Mouse (Mus musculus) spleen, postnatal 10 days (tissue): ENCODE results near the gene Gclc.
"Not testable (repeated sequence)": the region's sequence is repeated elsewhere in the genome, so short reads cannot be mapped to it uniquely, and the experiment has no call there.

Experiments used
- DNase-seq, 2 experiments: peaks; one replicate each; pipeline ENCODE4 v3.0.0; 2021 to 2022; ENCODE audit warnings: low spot score in 2 of 2

Gene Gclc

GRCm38 (mm10) chr9:77746315-77746714 lies 8.0 kb upstream of the Gclc start:
- DNase-seq, result no peak

- DNase-seq, result not testable (repeated sequence)
These were observed 6.0 kb upstream of the Gclc start for GRCm38 (mm10) chr9:77748292-77748691.

GRCm38 (mm10) chr9:77750133-77751060 lies 3.9 kb upstream of the Gclc start:
- DNase-seq, result peak; percentile 96

- peak in 1 of 2 experiments; percentile 58 for DNase-seq
These were observed 3.2 kb upstream of the Gclc start for GRCm38 (mm10) chr9:77751091-77751521.

GRCm38 (mm10) chr9:77754728-77755402 lies 530 bp downstream of the Gclc start:
- peak in 1 of 2 experiments; percentile 71 for DNase-seq

- DNase-seq, result no peak
These were observed 1.1 kb downstream of the Gclc start for GRCm38 (mm10) chr9:77755403-77755784.

GRCm38 (mm10) chr9:77756076-77756475 lies 1.7 kb downstream of the Gclc start:
- DNase-seq, result peak in 1 of 2 experiments; percentile 20

- DNase-seq, result peak in 1 of 2 experiments; percentile 38
These were observed 3.0 kb downstream of the Gclc start for GRCm38 (mm10) chr9:77757331-77757730.

GRCm38 (mm10) chr9:77758481-77758880 lies 4.1 kb downstream of the Gclc start:
- DNase-seq, result no peak

- no peak for DNase-seq
These were observed 4.8 kb downstream of the Gclc start for GRCm38 (mm10) chr9:77759111-77759510.

- no peak for DNase-seq
These were observed 5.4 kb downstream of the Gclc start for GRCm38 (mm10) chr9:77759756-77760155.

- no peak for DNase-seq
These were observed 11.9 kb downstream of the Gclc start for GRCm38 (mm10) chr9:77766218-77766617.

GRCm38 (mm10) chr9:77766767-77767166 lies 12.4 kb downstream of the Gclc start:
- no peak for DNase-seq

GRCm38 (mm10) chr9:77770909-77771308 lies 16.6 kb downstream of the Gclc start:
- no peak for DNase-seq

- no peak for DNase-seq
These were observed 17.0 kb downstream of the Gclc start for GRCm38 (mm10) chr9:77771330-77771729.

- DNase-seq, result no peak
These were observed 17.5 kb downstream of the Gclc start for GRCm38 (mm10) chr9:77771765-77772383.

GRCm38 (mm10) chr9:77776720-77777515 lies 22.6 kb downstream of the Gclc start:
- DNase-seq, result no peak

- DNase-seq, result no peak
These were observed 23.3 kb downstream of the Gclc start for GRCm38 (mm10) chr9:77777622-77778021.

- DNase-seq, result no peak
These were observed 25.4 kb downstream of the Gclc start for GRCm38 (mm10) chr9:77779711-77780110.

GRCm38 (mm10) chr9:77781453-77782163 lies 27.3 kb downstream of the Gclc start:
- no peak for DNase-seq

GRCm38 (mm10) chr9:77782201-77782600 lies 27.9 kb downstream of the Gclc start:
- DNase-seq, result no peak
